Mouse (Mus musculus) intestine, embryonic 14.5 days (tissue): ENCODE data around the gene Rhod. TPM values are rescaled to one million over a fixed set of nuclear protein-coding genes. Genes with fewer than 3 reads are reported as not detected.

Experiments
- ATAC-seq: fragments of 200-750 bp; cut with Nextera tagmentation; replicated peaks from 2 replicates; pipeline ENCODE4 v1.8.0; 2017; ENCODE audit warnings: low read depth, moderate number of reproducible peaks, moderate TSS enrichment, moderate library complexity; ENCODE audit not compliant: low FRiP score, low TSS enrichment
- DNase-seq: peaks from one replicate; pipeline ENCODE4 v3.0.0-alpha.2; 2018; ENCODE audit warnings: low spot score
- H3K27ac ChIP-seq: fragments of 300-500 bp; sonication (generic); 2 replicates; pipeline ENCODE4 v1.5.1; 2014; ENCODE audit warnings: low read depth, mild to moderate bottlenecking, control low read depth
- H3K27me3 ChIP-seq: fragments of 300-500 bp; sonication (generic); replicated peaks from 2 replicates; pipeline ENCODE4 v1.6.1; 2014; ENCODE audit warnings: low read length, control low read depth; ENCODE audit not compliant: control insufficient read depth, insufficient read depth
- H3K36me3 ChIP-seq: fragments of 300-500 bp; sonication (generic); 2 replicates; pipeline ENCODE4 v1.6.1; 2014; ENCODE audit warnings: low read length, control low read depth; ENCODE audit not compliant: control insufficient read depth, insufficient read depth
- H3K4me1 ChIP-seq: fragments of 300-500 bp; sonication (generic); replicated peaks from 2 replicates; pipeline ENCODE4 v1.6.1; 2014; ENCODE audit warnings: low read length, control low read depth, mixed read lengths; ENCODE audit not compliant: control insufficient read depth, insufficient read depth
- H3K4me2 ChIP-seq: fragments of 300-500 bp; sonication (generic); 2 replicates; pipeline ENCODE4 v1.6.1; 2014; ENCODE audit warnings: low read length
- H3K4me3 ChIP-seq: fragments of 300-500 bp; sonication (generic); 2 replicates; pipeline ENCODE4 v1.5.1; 2014; ENCODE audit warnings: low read depth, low read length, control low read depth, mixed read lengths
- H3K9ac ChIP-seq: fragments of 300-500 bp; sonication (generic); 2 replicates; pipeline ENCODE4 v1.6.1; 2014; ENCODE audit warnings: mild to moderate bottlenecking, low read length
- H3K9me3 ChIP-seq: fragments of 300-500 bp; sonication (generic); 2 replicates; pipeline ENCODE4 v1.6.1; 2016; ENCODE audit warnings: low read length, control low read depth; ENCODE audit not compliant: control insufficient read depth
- WGBS: fragments of 180-500 bp; shearing (Covaris S2); extraction: QIAGEN DNeasy Blood & Tissue Kit; methylation state at CpG from one replicate; pipeline ENCODE4 v1.1.7; 2014; 5-methylcytosine and 5-hydroxymethylcytosine counted together
- polyA plus RNA-seq: library from polyadenylated mRNA; unstranded; fragments of >200 nt; fragmentation: Nextera tagmentation; extraction: Ambion mirVana; gene quantifications from 2 replicates; pipeline ENCODE4 v1.2.1, GENCODE M21; 2014

Gene Rhod
- polyA plus RNA-seq, 1 experiment from 2014 or later = 22.1 TPM

- Histone ChIP-seq H3K9ac (no peak overlapping the region), H3K4me3 (no peak overlapping the region), H3K9me3 (peaks cover 3% of the 10 kb centered on the region; the same call in 1 of the 2 replicates), H3K4me2 (no peak overlapping the region), H3K4me1 (peaks cover 4% of the 10 kb centered on the region), H3K27ac (no peak overlapping the region), H3K36me3 (peaks cover 14% of the 10 kb centered on the region), H3K27me3 (no peaks in the 10 kb centered on the region)
- WGBS = 92% methylated on average over 1 of the region's 1 CpGs
- DNase-seq = no peak
- ATAC-seq = no peak
These were observed 4.2 kb downstream of the Rhod start for GRCm38 (mm10) chr19:4434999-4435398.

- DNase-seq = no peak
- H3K4me3 ChIP-seq = no peak overlapping the region
- H3K27ac ChIP-seq = no peak overlapping the region
- no peak for ATAC-seq
- no peaks in the 10 kb centered on the region for H3K27me3 ChIP-seq
- no peak overlapping the region for H3K4me2 ChIP-seq
- H3K36me3 ChIP-seq = peaks cover 14% of the 10 kb centered on the region
- 90% methylated on average over 1 of the region's 1 CpGs for WGBS
- no peaks in the 10 kb centered on the region; the same call in 1 of the 2 replicates for H3K4me1 ChIP-seq
- no peak overlapping the region for H3K9ac ChIP-seq
- peaks cover 3% of the 10 kb centered on the region; the same call in 1 of the 2 replicates for H3K9me3 ChIP-seq
These were observed 5.5 kb downstream of the Rhod start for GRCm38 (mm10) chr19:4433756-4434155.

GRCm38 (mm10) chr19:4430091-4430620 lies 9.1 kb downstream of the Rhod start:
- ATAC-seq (no peak), DNase-seq (no peak)
- Histone ChIP-seq H3K4me1 (no peaks in the 10 kb centered on the region), H3K9ac (no peak overlapping the region), H3K9me3 (no peaks in the 10 kb centered on the region), H3K4me2 (no peak overlapping the region), H3K36me3 (peaks cover 29% of the 10 kb centered on the region), H3K27me3 (no peaks in the 10 kb centered on the region), H3K27ac (no peak overlapping the region), H3K4me3 (no peak overlapping the region)
- WGBS = 91% methylated on average over 4 of the region's 4 CpGs

GRCm38 (mm10) chr19:4425610-4426366 lies 13.4 kb downstream of the Rhod start:
- H3K36me3 ChIP-seq = peaks cover 30% of the 10 kb centered on the region
- no peak overlapping the region for H3K4me3 ChIP-seq
- DNase-seq = no peak
- WGBS = 78% methylated on average over 19 of the region's 19 CpGs
- no peak overlapping the region for H3K4me2 ChIP-seq
- no peak overlapping the region for H3K9ac ChIP-seq
- H3K4me1 ChIP-seq = no peaks in the 10 kb centered on the region
- no peak for ATAC-seq
- no peaks in the 10 kb centered on the region for H3K9me3 ChIP-seq
- no peaks in the 10 kb centered on the region for H3K27me3 ChIP-seq
- H3K27ac ChIP-seq = no peak overlapping the region

- no peak overlapping the region for H3K4me3 ChIP-seq
- WGBS = 74% methylated on average over 3 of the region's 3 CpGs
- no peak overlapping the region for H3K9ac ChIP-seq
- DNase-seq (no peak), ATAC-seq (no peak)
- no peaks in the 10 kb centered on the region for H3K4me1 ChIP-seq
- H3K27me3 ChIP-seq = no peaks in the 10 kb centered on the region
- H3K27ac ChIP-seq = no peak overlapping the region
- H3K4me2 ChIP-seq = no peak overlapping the region
- H3K9me3 ChIP-seq = no peaks in the 10 kb centered on the region
- H3K36me3 ChIP-seq = peaks cover 25% of the 10 kb centered on the region
These were observed 16.2 kb downstream of the Rhod start for GRCm38 (mm10) chr19:4423021-4423420.

- H3K27ac ChIP-seq = no peak overlapping the region
- peaks cover 25% of the 10 kb centered on the region for H3K36me3 ChIP-seq
- H3K27me3 ChIP-seq = no peaks in the 10 kb centered on the region
- no peak overlapping the region for H3K4me3 ChIP-seq
- H3K4me2 ChIP-seq = no peak overlapping the region
- DNase-seq (no peak), ATAC-seq (no peak)
- no peak overlapping the region for H3K9ac ChIP-seq
- WGBS = 97% methylated on average over 3 of the region's 3 CpGs
- no peaks in the 10 kb centered on the region for H3K9me3 ChIP-seq
- no peaks in the 10 kb centered on the region for H3K4me1 ChIP-seq
These were observed 16.7 kb downstream of the Rhod start for GRCm38 (mm10) chr19:4422581-4422980.

GRCm38 (mm10) chr19:4420153-4420910 lies 18.9 kb downstream of the Rhod start:
- H3K4me3 ChIP-seq = no peak overlapping the region
- no peaks in the 10 kb centered on the region for H3K4me1 ChIP-seq
- no peaks in the 10 kb centered on the region for H3K9me3 ChIP-seq
- H3K9ac ChIP-seq = no peak overlapping the region
- no peak overlapping the region for H3K27ac ChIP-seq
- 85% methylated on average over 8 of the region's 8 CpGs for WGBS
- no peak overlapping the region for H3K4me2 ChIP-seq
- peaks cover 13% of the 10 kb centered on the region for H3K36me3 ChIP-seq
- no peak for DNase-seq
- H3K27me3 ChIP-seq = no peaks in the 10 kb centered on the region
- no peak for ATAC-seq

- WGBS = 92% methylated on average over 5 of the region's 5 CpGs
- Histone ChIP-seq H3K4me2 (no peak overlapping the region), H3K36me3 (peaks cover 6% of the 10 kb centered on the region; the same call in 1 of the 2 replicates), H3K27me3 (no peaks in the 10 kb centered on the region), H3K4me3 (no peak overlapping the region), H3K27ac (no peak overlapping the region), H3K4me1 (no peaks in the 10 kb centered on the region), H3K9ac (no peak overlapping the region), H3K9me3 (no peaks in the 10 kb centered on the region)
- DNase-seq = no peak
- ATAC-seq = no peak
These were observed 19.5 kb downstream of the Rhod start for GRCm38 (mm10) chr19:4419711-4420110.
